Mouse (Mus musculus): ENCODE measurements at regions not wholly inside any gene's neighbourhood (a gene's known extent, or its start where the extent isn't known, plus 50 kb on each side); places are given as distances from the start of the nearest gene placed in this dataset.

GRCm38 (mm10) chr2:72779268-72780163, 200.7 kb downstream of the Sp3 start:
- Histone ChIP-seq H3K27ac (no peak overlapping the region), H3K4me1 (peaks cover 11% of the 10 kb centered on the region; the same call in 1 of the 2 replicates), H3K9me3 (no peaks in the 10 kb centered on the region), H3K27me3 (replicated peaks) (no peaks in the 10 kb centered on the region), H3K36me3 (no peaks in the 10 kb centered on the region), H3K4me2 (replicated peaks) (no peak overlapping the region), H3K4me3 (no peak overlapping the region), H3K9ac (no peak overlapping the region)
- WGBS, result 91% methylated on average over 7 of the region's 7 CpGs
- ATAC-seq (ENCODE audit: low FRiP score, low read depth), result no peak

- Histone ChIP-seq H3K9ac (no peak overlapping the region), H3K4me3 (no peak overlapping the region), H3K9me3 (no peaks in the 10 kb centered on the region), H3K36me3 (no peaks in the 10 kb centered on the region), H3K4me2 (replicated peaks) (no peak overlapping the region), H3K4me1 (peaks cover 11% of the 10 kb centered on the region; the same call in 1 of the 2 replicates), H3K27me3 (replicated peaks) (no peaks in the 10 kb centered on the region), H3K27ac (no peak overlapping the region)
- peak; percentile 74; the same call in 1 of the 2 replicates for ATAC-seq (ENCODE audit: low FRiP score, low read depth)
- 52% methylated on average over 15 of the region's 15 CpGs for WGBS
Observed at GRCm38 (mm10) chr2:72781369-72782275, 198.6 kb downstream of the Sp3 start.

GRCm38 (mm10) chr2:72782355-72782754, 197.9 kb downstream of the Sp3 start:
- no peak overlapping the region for H3K4me3 ChIP-seq
- peaks cover 11% of the 10 kb centered on the region; the same call in 1 of the 2 replicates for H3K4me1 ChIP-seq
- ATAC-seq (ENCODE audit: low FRiP score, low read depth), result no peak
- no peaks in the 10 kb centered on the region for H3K36me3 ChIP-seq
- WGBS, result 59% methylated on average over 7 of the region's 7 CpGs
- H3K4me2 ChIP-seq (replicated peaks), result no peak overlapping the region
- H3K9ac ChIP-seq, result no peak overlapping the region
- no peaks in the 10 kb centered on the region for H3K9me3 ChIP-seq
- no peaks in the 10 kb centered on the region for H3K27me3 ChIP-seq (replicated peaks)
- H3K27ac ChIP-seq, result no peak overlapping the region

- H3K27me3 ChIP-seq (replicated peaks), result no peaks in the 10 kb centered on the region
- no peak overlapping the region for H3K27ac ChIP-seq
- no peak overlapping the region for H3K4me2 ChIP-seq (replicated peaks)
- no peaks in the 10 kb centered on the region for H3K9me3 ChIP-seq
- ATAC-seq (ENCODE audit: low FRiP score, low read depth), result no peak
- no peak overlapping the region for H3K4me3 ChIP-seq
- no peaks in the 10 kb centered on the region for H3K36me3 ChIP-seq
- no peak overlapping the region for H3K9ac ChIP-seq
- 74% methylated on average over 8 of the region's 8 CpGs for WGBS
- peaks cover 11% of the 10 kb centered on the region; the same call in 1 of the 2 replicates for H3K4me1 ChIP-seq
Observed at GRCm38 (mm10) chr2:72785365-72786043, 194.7 kb downstream of the Sp3 start.

GRCm38 (mm10) chr2:72786044-72786737, 194.1 kb downstream of the Sp3 start:
- no peak overlapping the region for H3K4me3 ChIP-seq
- peaks cover 11% of the 10 kb centered on the region; the same call in 1 of the 2 replicates for H3K4me1 ChIP-seq
- no peak overlapping the region for H3K9ac ChIP-seq
- ATAC-seq (ENCODE audit: low FRiP score, low read depth), result no peak
- H3K9me3 ChIP-seq, result no peaks in the 10 kb centered on the region
- H3K27me3 ChIP-seq (replicated peaks), result no peaks in the 10 kb centered on the region
- H3K27ac ChIP-seq, result no peak overlapping the region
- no peak overlapping the region for H3K4me2 ChIP-seq (replicated peaks)
- WGBS, result 54% methylated on average over 5 of the region's 5 CpGs
- H3K36me3 ChIP-seq, result no peaks in the 10 kb centered on the region

- 81% methylated on average over 3 of the region's 3 CpGs for WGBS
- H3K4me1 ChIP-seq, result no peaks in the 10 kb centered on the region; the same call in 1 of the 2 replicates
- no peaks in the 10 kb centered on the region for H3K9me3 ChIP-seq
- no peaks in the 10 kb centered on the region for H3K27me3 ChIP-seq (replicated peaks)
- no peaks in the 10 kb centered on the region for H3K36me3 ChIP-seq
- H3K27ac ChIP-seq, result no peak overlapping the region
- H3K4me3 ChIP-seq, result no peak overlapping the region
- ATAC-seq (ENCODE audit: low FRiP score, low read depth), result no peak
- H3K4me2 ChIP-seq (replicated peaks), result no peak overlapping the region
- no peak overlapping the region for H3K9ac ChIP-seq
Observed at GRCm38 (mm10) chr2:72787616-72788015, 192.6 kb downstream of the Sp3 start.

- H3K27me3 ChIP-seq (replicated peaks), result no peaks in the 10 kb centered on the region
- 53% methylated on average over 3 of the region's 3 CpGs for WGBS
- H3K4me1 ChIP-seq, result no peaks in the 10 kb centered on the region; the same call in 1 of the 2 replicates
- H3K9me3 ChIP-seq, result no peaks in the 10 kb centered on the region
- no peak overlapping the region for H3K4me2 ChIP-seq (replicated peaks)
- no peak overlapping the region for H3K4me3 ChIP-seq
- H3K27ac ChIP-seq, result no peak overlapping the region
- H3K36me3 ChIP-seq, result no peaks in the 10 kb centered on the region
- no peak overlapping the region for H3K9ac ChIP-seq
- no peak for ATAC-seq (ENCODE audit: low FRiP score, low read depth)
Observed at GRCm38 (mm10) chr2:72791496-72791895, 188.8 kb downstream of the Sp3 start.

GRCm38 (mm10) chr2:72793424-72793823, 186.8 kb downstream of the Sp3 start:
- Histone ChIP-seq H3K4me1 (no peaks in the 10 kb centered on the region), H3K4me2 (replicated peaks) (no peak overlapping the region), H3K9me3 (no peaks in the 10 kb centered on the region), H3K27me3 (replicated peaks) (no peaks in the 10 kb centered on the region), H3K27ac (no peak overlapping the region), H3K4me3 (no peak overlapping the region), H3K36me3 (no peaks in the 10 kb centered on the region), H3K9ac (no peak overlapping the region)
- no peak for ATAC-seq (ENCODE audit: low FRiP score, low read depth)
- 60% methylated on average over 10 of the region's 10 CpGs for WGBS

- Histone ChIP-seq H3K4me3 (no peak overlapping the region), H3K9me3 (no peaks in the 10 kb centered on the region), H3K27ac (no peak overlapping the region), H3K4me1 (no peaks in the 10 kb centered on the region), H3K36me3 (no peaks in the 10 kb centered on the region), H3K27me3 (replicated peaks) (no peaks in the 10 kb centered on the region), H3K4me2 (replicated peaks) (no peak overlapping the region), H3K9ac (no peak overlapping the region)
- no peak for ATAC-seq (ENCODE audit: low FRiP score, low read depth)
- 72% methylated on average over 4 of the region's 4 CpGs for WGBS
Observed at GRCm38 (mm10) chr2:72794501-72794900, 185.7 kb downstream of the Sp3 start.

- H3K27me3 ChIP-seq (replicated peaks), result no peaks in the 10 kb centered on the region
- no peak overlapping the region for H3K9ac ChIP-seq
- H3K4me1 ChIP-seq, result no peaks in the 10 kb centered on the region
- H3K4me3 ChIP-seq, result no peak overlapping the region
- H3K4me2 ChIP-seq (replicated peaks), result no peak overlapping the region
- 86% methylated on average over 4 of the region's 4 CpGs for WGBS
- no peak for ATAC-seq (ENCODE audit: low FRiP score, low read depth)
- no peaks in the 10 kb centered on the region for H3K9me3 ChIP-seq
- H3K27ac ChIP-seq, result no peak overlapping the region
- no peaks in the 10 kb centered on the region for H3K36me3 ChIP-seq
Observed at GRCm38 (mm10) chr2:72797002-72797718, 183.1 kb downstream of the Sp3 start.

GRCm38 (mm10) chr2:72800696-72801095, 179.6 kb downstream of the Sp3 start:
- no peak overlapping the region for H3K27ac ChIP-seq
- no peaks in the 10 kb centered on the region for H3K9me3 ChIP-seq
- H3K9ac ChIP-seq, result no peak overlapping the region
- no peak overlapping the region for H3K4me2 ChIP-seq (replicated peaks)
- no peaks in the 10 kb centered on the region for H3K36me3 ChIP-seq
- 67% methylated on average over 7 of the region's 7 CpGs for WGBS
- H3K27me3 ChIP-seq (replicated peaks), result no peaks in the 10 kb centered on the region
- ATAC-seq (ENCODE audit: low FRiP score, low read depth), result no peak
- H3K4me1 ChIP-seq, result no peaks in the 10 kb centered on the region
- H3K4me3 ChIP-seq, result no peak overlapping the region

All from neural tube, embryonic 12.5 days (tissue).